Mouse (Mus musculus) spleen, adult 12 weeks (tissue): ENCODE results near the gene Rhd.

Experiments
- DNase-seq: peaks from one replicate; pipeline ENCODE4 v3.0.0; 2022; ENCODE audit warnings: low spot score

Rhd gene

GRCm38 (mm10) chr4:134856501-134856900, 7.8 kb upstream of the Rhd start:
- no peak for DNase-seq

- no peak for DNase-seq
Measured at GRCm38 (mm10) chr4:134858494-134858893, 5.8 kb upstream of the Rhd start.

DNA sequence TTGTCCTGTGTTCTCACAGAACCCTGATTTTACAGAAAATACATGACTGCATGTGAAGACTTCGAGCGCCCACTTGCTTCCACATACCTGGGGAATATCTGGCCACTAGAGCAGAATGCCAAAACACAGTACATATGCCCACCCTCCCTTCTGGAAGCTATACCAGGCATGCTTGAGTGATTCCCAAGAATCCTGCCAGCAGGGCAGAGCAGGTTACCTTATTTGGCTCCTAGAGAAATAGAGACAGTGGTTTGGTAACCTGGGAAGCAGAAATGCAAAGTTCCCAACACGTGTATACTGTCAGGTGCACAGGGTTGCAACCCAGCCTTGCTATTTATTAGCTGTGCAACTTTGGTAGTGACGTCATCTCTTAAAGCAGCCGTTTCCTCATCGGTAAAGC, 2.5 kb upstream of the Rhd start:
- no peak for DNase-seq

- DNase-seq: no peak
Measured at GRCm38 (mm10) chr4:134862996-134863395, 1.3 kb upstream of the Rhd start.

- peak; percentile 72 for DNase-seq
Measured at GRCm38 (mm10) chr4:134865340-134865739, 1.0 kb downstream of the Rhd start.

GRCm38 (mm10) chr4:134865789-134866188, 1.5 kb downstream of the Rhd start:
- no peak for DNase-seq

- no peak for DNase-seq
Measured at GRCm38 (mm10) chr4:134867213-134867612, 2.9 kb downstream of the Rhd start.

GRCm38 (mm10) chr4:134867661-134868060, 3.3 kb downstream of the Rhd start:
- DNase-seq: no peak

GRCm38 (mm10) chr4:134868065-134868464, 3.7 kb downstream of the Rhd start:
- DNase-seq: no peak

DNA sequence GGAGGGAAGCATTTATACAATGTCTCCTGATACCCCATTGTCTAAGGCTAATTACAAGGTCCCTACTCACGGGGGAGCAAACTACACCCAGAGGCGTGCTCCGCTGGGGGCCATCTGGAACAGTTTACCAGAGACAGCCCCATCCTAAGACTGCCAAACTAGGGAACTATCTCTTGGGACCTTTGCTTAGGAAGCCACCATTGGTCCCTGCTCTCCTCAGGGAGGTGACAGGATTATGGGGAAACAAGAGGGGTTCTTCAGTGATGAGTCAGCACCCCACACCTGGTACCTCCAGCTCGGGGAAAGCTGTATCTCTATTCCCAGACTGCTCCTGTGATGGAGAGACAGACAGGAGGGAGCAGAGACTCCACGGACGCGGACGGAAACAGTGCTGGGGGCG, 4.2 kb downstream of the Rhd start:
- no peak for DNase-seq

GRCm38 (mm10) chr4:134869068-134869730, 4.9 kb downstream of the Rhd start:
- DNase-seq: peak; percentile 76

DNA sequence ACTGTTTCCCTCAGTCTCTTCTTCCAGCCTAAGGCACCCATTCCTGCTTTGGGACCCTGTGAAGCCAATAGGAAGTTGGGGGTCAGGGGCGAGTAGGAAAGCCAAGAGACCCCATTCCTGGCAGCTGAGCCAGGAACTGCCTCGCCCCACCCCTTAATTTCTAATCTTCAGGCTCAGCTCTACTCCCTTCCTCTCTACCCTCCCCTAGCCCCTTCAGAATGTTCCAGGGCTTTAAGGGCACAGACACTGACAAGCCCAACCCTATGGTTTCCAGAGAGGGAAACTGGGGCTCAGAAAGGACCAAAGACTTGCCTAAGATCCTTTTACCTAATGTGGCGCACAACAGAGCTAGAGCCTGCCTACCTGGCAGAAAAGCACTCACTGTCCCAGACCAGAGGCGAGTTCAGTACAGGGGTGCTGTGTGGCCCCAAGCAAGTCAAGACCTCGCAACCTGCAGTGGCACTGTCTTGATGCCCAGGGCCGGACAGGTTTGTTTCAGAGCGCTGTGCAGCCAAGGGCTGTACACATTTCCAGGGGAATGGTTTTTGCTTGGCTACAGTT, 5.6 kb downstream of the Rhd start:
- DNase-seq: no peak

- no peak for DNase-seq
Measured at GRCm38 (mm10) chr4:134871477-134871876, 7.1 kb downstream of the Rhd start.

DNA sequence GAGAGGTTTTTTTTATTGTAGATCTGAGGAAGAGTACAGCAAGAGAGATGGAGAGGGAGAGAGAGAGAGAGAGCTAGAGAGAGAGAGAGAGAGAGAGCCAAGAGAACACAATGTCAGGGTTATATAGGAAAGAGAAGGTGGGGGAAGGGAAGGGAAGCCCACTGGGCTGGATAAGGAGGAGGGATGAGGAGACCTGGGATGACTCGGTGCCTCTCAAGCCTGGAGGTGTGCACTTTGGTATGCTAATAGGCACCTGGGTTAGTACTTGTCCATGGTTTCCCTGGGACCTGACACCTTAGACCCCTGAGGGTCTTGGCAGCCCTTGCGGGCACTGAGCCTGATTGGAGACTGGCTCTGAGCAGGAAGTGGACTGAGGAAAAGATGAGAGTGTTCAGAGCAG, 7.6 kb downstream of the Rhd start:
- DNase-seq: no peak

DNA sequence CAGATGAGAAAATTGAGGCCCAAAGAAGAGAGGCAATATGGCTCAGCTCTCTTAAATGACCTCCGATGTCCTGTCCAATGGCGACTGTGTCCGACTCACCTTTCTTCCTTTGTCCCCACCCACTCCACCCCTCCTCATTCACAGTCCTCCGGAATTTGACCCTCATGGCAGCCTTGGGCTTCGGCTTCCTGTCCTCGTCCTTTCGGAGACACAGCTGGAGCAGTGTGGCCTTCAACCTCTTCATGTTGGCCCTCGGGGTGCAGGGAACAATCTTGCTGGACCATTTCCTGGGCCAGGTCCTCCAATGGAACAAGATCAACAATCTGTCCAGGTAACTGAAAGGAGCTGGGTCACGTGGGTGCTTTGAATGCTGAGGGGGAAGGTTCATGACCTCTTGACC, 11.8 kb downstream of the Rhd start:
- no peak for DNase-seq

DNA sequence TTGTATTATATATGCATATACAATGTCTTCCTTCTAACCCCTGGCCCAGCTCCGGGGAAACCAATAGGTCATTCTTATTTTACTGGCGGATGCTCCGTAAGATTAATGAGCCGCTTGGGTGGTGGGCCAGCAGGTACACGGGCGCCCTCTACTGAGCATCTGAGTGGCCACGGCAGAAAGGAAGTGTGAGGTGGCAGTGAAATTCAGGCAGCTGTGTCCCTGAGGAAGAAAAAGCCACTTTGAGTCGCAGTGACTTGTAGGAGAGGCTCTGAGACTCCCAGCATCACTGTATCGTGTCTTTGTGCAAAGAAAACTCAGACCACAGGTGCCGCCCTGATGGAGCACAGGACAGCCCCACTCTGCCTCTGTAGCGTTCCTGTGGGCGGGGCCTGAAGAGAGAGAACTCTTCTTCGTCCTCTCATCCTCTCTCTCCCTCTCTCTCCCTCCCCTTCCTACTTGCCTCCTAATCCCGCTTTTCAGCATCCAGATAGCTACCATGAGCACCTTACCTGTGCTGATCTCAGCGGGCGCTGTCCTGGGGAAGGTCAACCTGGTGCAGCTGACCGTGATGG, 15.2 kb downstream of the Rhd start:
- peak; percentile 44 for DNase-seq

DNA sequence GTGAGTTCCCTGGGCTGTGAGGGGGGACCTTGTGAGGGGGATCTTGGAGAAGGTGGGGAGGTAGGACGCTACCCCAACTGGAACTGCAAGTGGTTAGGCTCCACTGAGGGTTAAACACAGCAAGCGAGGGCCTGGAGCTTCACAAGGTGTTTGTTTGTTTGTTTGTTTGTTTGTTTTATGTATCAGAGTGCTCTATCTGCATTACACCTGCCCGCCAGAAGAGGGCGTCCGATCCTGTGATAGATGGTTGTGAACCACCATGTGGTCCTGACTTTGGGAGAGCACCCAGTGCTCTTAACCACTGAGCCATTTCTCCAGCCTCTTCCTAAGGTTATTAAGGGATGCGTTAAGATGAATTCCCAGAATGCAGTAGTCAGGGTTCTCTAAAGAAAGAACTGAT, 15.7 kb downstream of the Rhd start:
- DNase-seq: peak; percentile 23

- DNase-seq: peak; percentile 29
Measured at GRCm38 (mm10) chr4:134883266-134883665, 18.9 kb downstream of the Rhd start.

- DNase-seq: no peak
Measured at GRCm38 (mm10) chr4:134883808-134884207, 19.5 kb downstream of the Rhd start.

- no peak for DNase-seq
Measured at GRCm38 (mm10) chr4:134884364-134884763, 20.0 kb downstream of the Rhd start.

DNA sequence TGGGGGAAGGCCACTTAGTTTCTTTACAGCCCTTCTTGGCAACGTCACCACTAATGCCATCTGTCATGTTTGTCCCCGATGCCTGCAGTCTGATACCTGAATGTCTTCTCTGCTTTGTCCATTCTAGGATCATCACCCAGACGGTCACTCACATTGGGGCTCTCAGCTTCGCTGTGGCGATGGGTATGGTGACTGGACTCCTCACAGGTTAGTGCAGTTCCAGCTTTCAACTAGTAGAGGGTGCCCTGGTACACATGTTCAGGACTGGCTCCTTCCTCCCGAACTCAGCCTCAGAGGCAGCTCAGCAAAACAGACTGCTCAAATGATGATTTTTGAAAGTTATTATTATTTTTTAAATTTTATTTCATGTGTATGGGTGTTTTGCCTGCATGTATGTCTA, 27.8 kb downstream of the Rhd start:
- DNase-seq: no peak

DNA sequence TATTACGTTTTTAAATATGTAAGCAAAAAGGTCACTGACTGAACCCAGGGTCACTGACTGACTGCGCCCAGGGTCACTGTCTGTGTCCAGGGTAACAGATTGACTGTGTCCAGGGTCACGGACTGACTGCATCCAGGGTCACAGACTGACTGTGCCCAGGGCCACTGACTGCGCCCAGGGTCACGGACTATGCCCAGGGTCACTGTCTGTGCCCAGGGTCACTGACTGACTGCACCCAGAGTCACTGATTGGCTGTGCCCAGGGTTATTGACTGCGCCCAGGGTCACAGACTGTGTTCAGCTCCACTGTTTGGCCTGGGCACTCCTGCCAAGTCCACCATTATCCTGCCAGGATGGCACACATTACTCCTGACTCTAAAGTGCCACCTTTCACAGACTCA, 32.9 kb downstream of the Rhd start:
- DNase-seq: no peak

GRCm38 (mm10) chr4:134901126-134901525, 36.8 kb downstream of the Rhd start:
- no peak for DNase-seq

DNA sequence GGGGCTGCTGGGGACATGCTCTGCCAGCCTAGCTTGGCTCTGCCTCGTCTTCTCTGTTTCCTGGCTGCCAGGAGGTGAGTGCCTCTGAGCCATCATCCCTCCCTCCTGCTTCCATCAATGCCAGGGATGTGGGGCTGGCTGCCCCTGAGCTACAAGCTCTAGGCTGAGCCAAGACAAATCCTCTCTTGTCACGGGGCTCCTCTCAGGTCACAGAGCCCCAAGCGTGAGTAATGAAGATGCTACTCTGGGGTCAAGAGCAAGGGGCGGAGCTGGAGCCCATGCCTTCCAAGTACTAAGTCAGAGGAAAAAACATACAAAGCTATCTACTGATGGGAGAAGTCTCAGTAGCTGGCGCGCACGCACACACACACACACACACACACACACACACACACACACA, 38.7 kb downstream of the Rhd start:
- no peak for DNase-seq
